ENCODE assay signal across 17 mouse cellular contexts in genomic region chr6:140767237-140767636, GRCm38 (mm10). TPM values are rescaled to one million over a fixed set of nuclear protein-coding genes. Genes with fewer than 3 reads are reported as not detected.
DNase-seq lines count a peak whose midpoint lies in the region; ATAC-seq and TF ChIP-seq lines count a peak whose summit lies in the region.
"Had no signal": no experiment of that assay in that cellular context is flagged by ENCODE, and none has a peak within 500 bp of the region (broad histone marks: within the 10 kb centered on the region; RNA-seq: fewer than 3 reads in every experiment).

No protein-coding gene starts in this region.

- WGBS in hindbrain, embryonic 10.5 days: 66% methylated on average over 6 of the region's 6 CpGs
- WGBS in hindbrain, embryonic 16.5 days: 57% methylated on average over 6 of the region's 6 CpGs
- WGBS in cerebellum, adult 2 months: 77% methylated on average over 6 of the region's 6 CpGs
- 55% methylated on average over 6 of the region's 6 CpGs for WGBS in kidney, adult 2 months
- WGBS in midbrain, postnatal 0 days: 46% methylated on average over 6 of the region's 6 CpGs

- H3K27ac ChIP-seq in hindbrain, embryonic 10.5 days: peak overlapping the region; percentile 35; the same call in 1 of the 2 replicates
- H3K27ac ChIP-seq in hindbrain, embryonic 16.5 days (ENCODE audit: low read depth, low read length): no peak overlapping the region
- no peak overlapping the region for H3K27ac ChIP-seq in CH12.LX (ENCODE audit: insufficient read depth, low read depth)
- H3K27ac ChIP-seq in cerebellum, adult 2 months (ENCODE audit: insufficient read depth, low read length): no peak overlapping the region
- no peak overlapping the region for H3K27ac ChIP-seq in kidney, adult 2 months (ENCODE audit: insufficient read depth, low read depth, low read length)
- H3K27ac ChIP-seq in midbrain, postnatal 0 days (ENCODE audit: low read depth, low read length): no peak overlapping the region
- H3K27ac ChIP-seq: midbrain, embryonic 13.5 days had no signal

- no peak for TF ChIP-seq POLR2A in CH12.LX (IDR thresholded peaks at IDR 0.05; ENCODE audit: low read depth, low read length)
- no peak for TF ChIP-seq POLR2A in cerebellum, adult 2 months (IDR thresholded peaks at IDR 0.05; ENCODE audit: borderline replicate concordance, insufficient read depth, low read length)
- no peak for TF ChIP-seq POLR2A in kidney, adult 2 months (IDR thresholded peaks at IDR 0.05; ENCODE audit: low read depth, low read length)

- no peak for ATAC-seq in hindbrain, embryonic 16.5 days
- peak; percentile 86 for ATAC-seq in granulocyte monocyte progenitor cell, adult 5-6 weeks (replicated peaks; ENCODE audit: poor library complexity, severe bottlenecking)
- no peak for ATAC-seq in midbrain, postnatal 0 days (ENCODE audit: low FRiP score)
- ATAC-seq: midbrain, embryonic 13.5 days had no signal

- no peak for TF ChIP-seq CTCF in CH12.LX (conservative IDR thresholded peaks at IDR 0.05 in 1 of 2, IDR thresholded peaks at IDR 0.05 in 1 of 2; ENCODE audit: low read depth in 2 of 2, low read length in 2 of 2)
- no peak for TF ChIP-seq CTCF in cerebellum, adult 2 months (IDR thresholded peaks at IDR 0.05; ENCODE audit: borderline replicate concordance, insufficient read depth, low read depth, low read length)
- no peak for TF ChIP-seq CTCF in kidney, adult 2 months (conservative IDR thresholded peaks at IDR 0.05; ENCODE audit: insufficient read depth, insufficient read length, low read depth, low read length)
- no peak for TF ChIP-seq CTCF in midbrain, postnatal 0 days (IDR thresholded peaks at IDR 0.05)

- in situ Hi-C loops in CH12.LX (cut with MboI; ENCODE audit: low pct_ligation_motif_present, low pct_unique_long_range_greater_than_20kb, low sequenced_read_pairs): loop anchor here (25.0 kb wide), 1 partner anchor 470 kb away; the partner anchor contains the start of gene Pde3a

- H3K9me3 ChIP-seq in hindbrain, embryonic 10.5 days: no peaks in the 10 kb centered on the region
- no peaks in the 10 kb centered on the region for H3K9me3 ChIP-seq in hindbrain, embryonic 16.5 days (ENCODE audit: control insufficient read depth, low read length)
- no peaks in the 10 kb centered on the region for H3K9me3 ChIP-seq in CH12.LX (replicated peaks; ENCODE audit: low read length)
- H3K9me3 ChIP-seq in midbrain, postnatal 0 days (ENCODE audit: low read length): no peaks in the 10 kb centered on the region
- H3K9me3 ChIP-seq: forebrain, embryonic 10.5 days; midbrain, embryonic 13.5 days had no signal

- no peak for DNase-seq in hindbrain, embryonic 10.5 days (ENCODE audit: low spot score)
- DNase-seq in CH12.LX (ENCODE audit: extremely low read depth): peak; percentile 6
- peak; percentile 32 for DNase-seq in naive thymus-derived CD4-positive, alpha-beta T cell, adult 2 months (ENCODE audit: low read depth)
- DNase-seq in cerebellum, adult 2 months: no peak
- DNase-seq in kidney, adult 2 months: no peak
- DNase-seq in midbrain, postnatal 0 days (ENCODE audit: low spot score): no peak
- DNase-seq: gastrocnemius, postnatal 25 days; heart, postnatal 4 days; lung, embryonic 14.5 days; thymus, postnatal 14 days had no signal

- H3K4me1 ChIP-seq in hindbrain, embryonic 10.5 days (replicated peaks): peaks cover 21% of the 10 kb centered on the region
- H3K4me1 ChIP-seq in hindbrain, embryonic 16.5 days (ENCODE audit: control insufficient read depth, insufficient read depth, low read depth, low read length): peaks cover 5% of the 10 kb centered on the region
- H3K4me1 ChIP-seq in CH12.LX (ENCODE audit: control insufficient read depth in 1 of 2, insufficient read depth in 2 of 2): peaks cover 0 to 11% of the 10 kb centered on the region in 2 experiments; a peak in 2 of 4 replicates
- H3K4me1 ChIP-seq in cerebellum, adult 2 months (ENCODE audit: control insufficient read depth, insufficient read depth, low read length): no peaks in the 10 kb centered on the region
- no peaks in the 10 kb centered on the region for H3K4me1 ChIP-seq in kidney, adult 2 months (ENCODE audit: control insufficient read depth, insufficient read depth, low read length)
- peaks cover 4% of the 10 kb centered on the region; the same call in 1 of the 2 replicates for H3K4me1 ChIP-seq in midbrain, postnatal 0 days (ENCODE audit: insufficient read depth, low read length)

- no peak overlapping the region; the same call in 1 of the 2 replicates for H3K4me2 ChIP-seq in hindbrain, embryonic 16.5 days (ENCODE audit: low read length)
- H3K4me2 ChIP-seq in CH12.LX (ENCODE audit: insufficient read depth, low read depth, poor library complexity, severe bottlenecking): peak overlapping the region; percentile 55
- no peak overlapping the region for H3K4me2 ChIP-seq in midbrain, postnatal 0 days (ENCODE audit: low read depth, low read length, poor library complexity, severe bottlenecking)
- H3K4me2 ChIP-seq: lung, embryonic 14.5 days; midbrain, embryonic 13.5 days had no signal

- no peak overlapping the region for H3K4me3 ChIP-seq in hindbrain, embryonic 10.5 days
- H3K4me3 ChIP-seq in hindbrain, embryonic 16.5 days (ENCODE audit: low read length): no peak overlapping the region
- no peak overlapping the region for H3K4me3 ChIP-seq in CH12.LX (replicated peaks in 1 of 3; ENCODE audit: low read depth in 2 of 3, low read length in 2 of 3, poor library complexity in 1 of 3)
- H3K4me3 ChIP-seq in cerebellum, adult 2 months (replicated peaks; ENCODE audit: insufficient read depth, low read depth, low read length): no peak overlapping the region
- no peak overlapping the region for H3K4me3 ChIP-seq in kidney, adult 2 months (ENCODE audit: insufficient read depth, low read depth, low read length)
- H3K4me3 ChIP-seq in midbrain, postnatal 0 days (ENCODE audit: low read depth, low read length): no peak overlapping the region
- H3K4me3 ChIP-seq: forebrain, embryonic 10.5 days; midbrain, embryonic 13.5 days had no signal

- no peaks in the 10 kb centered on the region for H3K27me3 ChIP-seq in hindbrain, embryonic 10.5 days (ENCODE audit: insufficient read depth, poor library complexity, severe bottlenecking)
- H3K27me3 ChIP-seq in hindbrain, embryonic 16.5 days (replicated peaks; ENCODE audit: control insufficient read depth, insufficient read depth, low read length): no peaks in the 10 kb centered on the region
- H3K27me3 ChIP-seq in CH12.LX (replicated peaks): no peaks in the 10 kb centered on the region
- no peaks in the 10 kb centered on the region for H3K27me3 ChIP-seq in cerebellum, adult 2 months (ENCODE audit: control insufficient read depth, insufficient read depth, low read length)
- no peaks in the 10 kb centered on the region for H3K27me3 ChIP-seq in kidney, adult 2 months (replicated peaks; ENCODE audit: control insufficient read depth, insufficient read depth, low read length)
- no peaks in the 10 kb centered on the region for H3K27me3 ChIP-seq in midbrain, postnatal 0 days (ENCODE audit: insufficient read depth, low read length)
- H3K27me3 ChIP-seq: midbrain, embryonic 13.5 days had no signal

- no peak for TF ChIP-seq EP300 in CH12.LX (IDR thresholded peaks at IDR 0.05; ENCODE audit: low read length)

- no peak overlapping the region for H3K9ac ChIP-seq in hindbrain, embryonic 16.5 days (ENCODE audit: low read depth, low read length)
- H3K9ac ChIP-seq in CH12.LX (ENCODE audit: insufficient read depth, low read depth): no peak overlapping the region
- H3K9ac ChIP-seq in midbrain, postnatal 0 days (replicated peaks; ENCODE audit: low read length, poor library complexity, severe bottlenecking): no peak overlapping the region
- H3K9ac ChIP-seq: lung, embryonic 14.5 days; midbrain, embryonic 13.5 days had no signal

- TF ChIP-seq RAD21 in CH12.LX (IDR thresholded peaks at IDR 0.05; ENCODE audit: low read depth, low read length): no peak

- dilution Hi-C loops in CH12.LX (cut with MboI; ENCODE audit: extremely low pct_ligation_motif_present, extremely low pct_unique_long_range_greater_than_20kb, low sequenced_read_pairs): no loop called here

- no peaks in the 10 kb centered on the region for H3K79me2 ChIP-seq in CH12.LX (replicated peaks; ENCODE audit: control insufficient read depth, extremely low read depth, insufficient read depth, poor library complexity, severe bottlenecking)

- H3K36me3 ChIP-seq in hindbrain, embryonic 10.5 days: no peaks in the 10 kb centered on the region
- no peaks in the 10 kb centered on the region for H3K36me3 ChIP-seq in hindbrain, embryonic 16.5 days (ENCODE audit: control insufficient read depth, insufficient read depth, low read length)
- H3K36me3 ChIP-seq in CH12.LX (replicated peaks in 1 of 2; ENCODE audit: control insufficient read depth in 1 of 2, insufficient read depth in 1 of 2, low read length in 1 of 2): no peaks in the 10 kb centered on the region
- no peaks in the 10 kb centered on the region for H3K36me3 ChIP-seq in kidney, adult 2 months (ENCODE audit: control insufficient read depth, insufficient read depth, low read length)
- no peaks in the 10 kb centered on the region for H3K36me3 ChIP-seq in midbrain, postnatal 0 days (ENCODE audit: insufficient read depth, low read length)
- H3K36me3 ChIP-seq: forebrain, embryonic 10.5 days; midbrain, embryonic 13.5 days had no signal

TF ChIP-seq in CH12.LX, 34 proteins besides CTCF, POLR2A, EP300 and RAD21:
- TF ChIP-seq GABPA (IDR thresholded peaks at IDR 0.05; ENCODE audit: insufficient replicate concordance, low read depth, low read length) (no peak), MAFK (IDR thresholded peaks at IDR 0.05; ENCODE audit: insufficient replicate concordance, low read length) (peak; percentile 63; the same call in 1 of the 2 replicates), CHD2 (IDR thresholded peaks at IDR 0.05; ENCODE audit: low read length) (peak; percentile 77), ZNF384 (IDR thresholded peaks at IDR 0.05; ENCODE audit: low read depth, low read length) (no peak)

RNA-seq across cellular contexts. Expression of gene Gm11077, which starts 38.2 kb away (rescaled TPM):
- not detected in 2 replicates for polyA plus RNA-seq in hindbrain, embryonic 10.5 days (2016; fragmentation: Nextera tagmentation; extraction: Ambion mirVana)
- polyA plus RNA-seq in hindbrain, embryonic 16.5 days (2015; fragmentation: Nextera tagmentation; extraction: Ambion mirVana): not detected in 2 replicates
- total RNA-seq in CH12.LX (2012; rRNA removed): not detected in 2 replicates
- not detected in 2 replicates for total RNA-seq in CH12.LX (2014; rRNA removed)
- not detected in 2 replicates for polyA plus RNA-seq in CH12.LX (2012; ENCODE audit: insufficient read length, low read depth)
- total RNA-seq in granulocyte monocyte progenitor cell, adult 5-6 weeks (2014; fragmentation: Nextera tagmentation): not detected in 2 replicates
- not detected in 2 replicates for total RNA-seq in granulocyte monocyte progenitor cell, adult 5-6 weeks (2017)
- polyA plus RNA-seq in cerebellum, adult 2 months (2012; rRNA removed): not detected in 2 replicates
- polyA plus RNA-seq in kidney, adult 2 months (2012; rRNA removed): not detected in 2 replicates
- total RNA-seq in midbrain, postnatal 0 days (2014; rRNA removed): not detected in 2 replicates
- not detected in 2 replicates for polyA plus RNA-seq in midbrain, postnatal 0 days (2015; fragmentation: Nextera tagmentation; extraction: Ambion mirVana)
- total RNA-seq: gastrocnemius, postnatal 25 days; heart, postnatal 4 days; left cerebral cortex, postnatal 14 days had no signal
- polyA plus RNA-seq: forebrain, embryonic 10.5 days; large intestine, adult 2 months; lung, embryonic 14.5 days; midbrain, embryonic 13.5 days; spleen, adult 2 months had no signal

Comparison
In these comparisons a context has a peak if more than half of its experiments do, and no peak if none do; other contexts are left out.
1. DNase-seq: peak in CH12.LX (single experiment) and naive thymus-derived CD4-positive, alpha-beta T cell, adult 2 months (single experiment); none in hindbrain, embryonic 10.5 days (single experiment), cerebellum, adult 2 months (0 of 2), kidney, adult 2 months (single experiment) and midbrain, postnatal 0 days (single experiment).